In genomic region chr9:108305170-108305569, GRCm38 (mm10) we compare ENCODE assay signal across 1 mouse cellular context.
TF ChIP-seq lines count a peak whose summit lies in the region.

No protein-coding gene starts in this region.

TF ChIP-seq in MEL, 35 proteins besides CTCF, POLR2A, EP300 and RAD21:
- TF ChIP-seq CHD1 (IDR thresholded peaks at IDR 0.05; ENCODE audit: low read depth, low read length): no peak
- no peak for TF ChIP-seq USF2 (IDR thresholded peaks at IDR 0.05; ENCODE audit: borderline replicate concordance in 1 of 2, insufficient read depth in 1 of 2, low read depth in 1 of 2, low read length in 2 of 2)
- TF ChIP-seq NRF1 (IDR thresholded peaks at IDR 0.05; ENCODE audit: insufficient read depth, low read depth, low read length, poor library complexity, severe bottlenecking): 0 out of 2 replicates have a peak, but pooled peaks have one; percentile 5
